Mouse (Mus musculus) liver, embryonic 16.5 days (tissue): ENCODE results near the gene Pdzd9. TPM values are rescaled to one million over a fixed set of nuclear protein-coding genes. Genes with fewer than 3 reads are reported as not detected.

Experiments used
- ATAC-seq: fragments of 200-750 bp; cut with Nextera tagmentation; 2 replicates; pipeline ENCODE4 v1.8.0; 2017; ENCODE audit warnings: low read depth, mild to moderate bottlenecking, moderate number of reproducible peaks, moderate library complexity
- H3K27ac ChIP-seq: fragments of 300-500 bp; sonication (generic); 2 replicates; pipeline ENCODE4 v1.5.1; 2014; ENCODE audit warnings: mild to moderate bottlenecking, low read length
- H3K27me3 ChIP-seq: fragments of 300-500 bp; sonication (generic); 2 replicates; pipeline ENCODE4 v1.6.1; 2014; ENCODE audit warnings: low read depth, low read length, mixed read lengths; ENCODE audit not compliant: control insufficient read depth, insufficient read depth
- H3K36me3 ChIP-seq: fragments of 300-500 bp; sonication (generic); 2 replicates; pipeline ENCODE4 v1.6.1; 2014; ENCODE audit warnings: mild to moderate bottlenecking; ENCODE audit not compliant: control insufficient read depth, insufficient read depth
- H3K4me1 ChIP-seq: fragments of 300-500 bp; sonication (generic); 2 replicates; pipeline ENCODE4 v1.6.1; 2014; ENCODE audit warnings: low read depth, low read length, mixed read lengths; ENCODE audit not compliant: control insufficient read depth
- H3K4me2 ChIP-seq: fragments of 300-500 bp; sonication (generic); 2 replicates; pipeline ENCODE4 v1.6.1; 2014; ENCODE audit warnings: low read depth, low read length, mixed read lengths
- H3K4me3 ChIP-seq: fragments of 300-500 bp; sonication (generic); 2 replicates; pipeline ENCODE4 v1.5.1; 2014; ENCODE audit warnings: low read depth, mild to moderate bottlenecking, low read length
- H3K9ac ChIP-seq: fragments of 300-500 bp; sonication (generic); 2 replicates; pipeline ENCODE4 v1.6.1; 2014; ENCODE audit warnings: low read depth, low read length
- H3K9me3 ChIP-seq: fragments of 300-500 bp; sonication (generic); replicated peaks from 2 replicates; pipeline ENCODE4 v1.6.1; 2016; ENCODE audit warnings: low read length; ENCODE audit not compliant: control insufficient read depth
- WGBS: fragments of 180-500 bp; shearing (Covaris S2); extraction: QIAGEN DNeasy Blood & Tissue Kit; methylation state at CpG from one replicate; pipeline ENCODE4 v1.1.7; 2014; ENCODE audit not compliant: insufficient replicate concordance; 5-methylcytosine and 5-hydroxymethylcytosine counted together
- polyA plus RNA-seq: library from polyadenylated mRNA; unstranded; fragments of >200 nt; fragmentation: Nextera tagmentation; extraction: Ambion mirVana; gene quantifications from 2 replicates; pipeline ENCODE4 v1.2.1, GENCODE M21; 2015

The Pdzd9 gene
- polyA plus RNA-seq, 1 experiment from 2014 or later: 0.13 TPM

GRCm38 (mm10) chr7:120671271-120671670, 1.1 kb upstream of the Pdzd9 start:
- 49% methylated on average over 2 of the region's 2 CpGs for WGBS
- Histone ChIP-seq H3K27me3 (no peaks in the 10 kb centered on the region; the same call in 1 of the 2 replicates), H3K27ac (no peak overlapping the region), H3K4me2 (no peak overlapping the region), H3K4me3 (no peak overlapping the region), H3K36me3 (no peaks in the 10 kb centered on the region), H3K9ac (no peak overlapping the region), H3K4me1 (no peaks in the 10 kb centered on the region), H3K9me3 (no peaks in the 10 kb centered on the region)
- ATAC-seq: no peak

DNA sequence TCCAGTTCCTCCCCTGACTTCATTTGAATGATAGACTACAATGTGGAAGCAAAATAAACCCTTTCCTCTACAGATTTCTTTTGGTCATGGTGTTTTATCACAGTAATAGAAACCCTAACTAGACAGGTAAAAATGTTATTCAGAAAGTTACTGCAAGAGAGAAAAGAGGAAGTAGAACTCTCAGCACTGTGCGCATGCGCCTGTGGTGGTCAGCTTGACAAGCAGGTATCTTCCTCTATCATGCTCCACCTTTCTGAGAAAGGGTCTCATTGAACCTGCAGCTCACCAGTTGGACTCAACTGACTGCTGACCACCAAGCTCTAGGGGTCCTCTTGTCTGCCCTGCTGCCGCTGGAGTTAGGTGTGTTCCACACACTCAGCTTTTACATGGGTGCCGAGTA, 8.1 kb downstream of the Pdzd9 start:
- H3K27me3 ChIP-seq: no peaks in the 10 kb centered on the region

GRCm38 (mm10) chr7:120647849-120648248, 22.3 kb downstream of the Pdzd9 start:
- ATAC-seq: no peak
- Histone ChIP-seq H3K36me3 (peaks cover 41% of the 10 kb centered on the region), H3K9me3 (no peaks in the 10 kb centered on the region), H3K27ac (no peak overlapping the region), H3K27me3 (no peaks in the 10 kb centered on the region), H3K9ac (no peak overlapping the region), H3K4me1 (no peaks in the 10 kb centered on the region), H3K4me3 (no peak overlapping the region), H3K4me2 (no peak overlapping the region)
- 67% methylated on average over 2 of the region's 2 CpGs for WGBS

More for the DNA sequence above, 8.1 kb downstream of the Pdzd9 start:
- Histone ChIP-seq H3K27ac (no peak overlapping the region), H3K4me2 (no peak overlapping the region), H3K4me3 (no peak overlapping the region), H3K4me1 (no peaks in the 10 kb centered on the region), H3K36me3 (peaks cover 20% of the 10 kb centered on the region), H3K9me3 (no peaks in the 10 kb centered on the region), H3K9ac (no peak overlapping the region)
- no peak for ATAC-seq
- 60% methylated on average over 4 of the region's 4 CpGs for WGBS

DNA sequence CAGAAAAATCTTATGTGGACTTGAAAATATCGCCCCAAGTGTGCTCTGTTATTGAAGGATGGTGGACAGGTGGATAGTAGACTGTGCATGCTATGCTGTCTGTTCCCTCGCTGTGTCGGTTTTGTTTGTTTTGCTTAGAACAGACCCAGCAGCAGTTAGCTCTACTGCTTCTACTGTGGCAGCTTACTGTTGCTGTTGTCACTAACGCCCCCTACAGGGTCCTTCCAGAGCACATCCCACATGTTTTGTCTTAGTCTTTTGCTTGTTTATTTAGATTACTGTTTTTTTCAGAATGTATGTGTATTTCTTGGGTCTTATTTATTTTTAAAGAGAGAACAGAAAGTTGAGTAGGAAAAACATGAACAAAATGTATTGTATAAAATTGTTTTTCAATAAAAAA, 26.9 kb downstream of the Pdzd9 start:
- WGBS: 79% methylated on average over 4 of the region's 4 CpGs
- H3K4me3 ChIP-seq: no peak overlapping the region
- H3K4me2 ChIP-seq: no peak overlapping the region
- H3K36me3 ChIP-seq: peaks cover 38% of the 10 kb centered on the region
- no peaks in the 10 kb centered on the region for H3K4me1 ChIP-seq
- no peak overlapping the region for H3K27ac ChIP-seq
- H3K9ac ChIP-seq: no peak overlapping the region
- H3K27me3 ChIP-seq: no peaks in the 10 kb centered on the region
- H3K9me3 ChIP-seq: no peaks in the 10 kb centered on the region
- ATAC-seq: no peak

DNA sequence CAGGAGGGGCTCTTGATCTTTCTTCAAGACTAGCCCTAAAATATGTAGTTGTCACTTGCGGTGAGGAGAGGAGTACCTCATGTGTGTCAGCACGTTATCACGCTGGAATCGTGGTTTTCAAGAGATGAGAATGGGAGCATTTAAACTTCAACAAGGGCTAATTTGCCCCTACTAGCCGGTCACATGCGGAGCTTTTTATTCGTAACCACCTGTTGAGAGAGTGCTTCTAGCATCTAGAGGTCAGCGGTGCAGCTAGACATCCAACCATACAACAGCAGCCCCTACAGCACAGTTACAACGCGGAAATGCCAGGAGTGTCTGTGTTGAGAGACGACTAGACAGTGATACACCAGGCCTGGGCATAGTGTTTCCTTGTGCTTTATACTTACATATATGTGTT, 34.3 kb downstream of the Pdzd9 start:
- no peaks in the 10 kb centered on the region for H3K27me3 ChIP-seq
- WGBS: under 1% methylated on average over 11 of the region's 11 CpGs
- ATAC-seq: no peak

GRCm38 (mm10) chr7:120635362-120635781, 34.8 kb downstream of the Pdzd9 start:
- H3K36me3 ChIP-seq: peaks cover 13% of the 10 kb centered on the region
- peak overlapping the region; percentile 96 for H3K9ac ChIP-seq
- peak; percentile 66 for ATAC-seq

More for the DNA sequence above, 34.3 kb downstream of the Pdzd9 start:
- peaks cover 15% of the 10 kb centered on the region for H3K36me3 ChIP-seq
- peak overlapping the region; percentile 87 for H3K27ac ChIP-seq
- peak overlapping the region; percentile 87 for H3K4me2 ChIP-seq
- no peaks in the 10 kb centered on the region for H3K9me3 ChIP-seq
- H3K4me3 ChIP-seq: peak overlapping the region; percentile 100
- peaks cover 12% of the 10 kb centered on the region for H3K4me1 ChIP-seq
- H3K9ac ChIP-seq: peak overlapping the region; percentile 96

DNA sequence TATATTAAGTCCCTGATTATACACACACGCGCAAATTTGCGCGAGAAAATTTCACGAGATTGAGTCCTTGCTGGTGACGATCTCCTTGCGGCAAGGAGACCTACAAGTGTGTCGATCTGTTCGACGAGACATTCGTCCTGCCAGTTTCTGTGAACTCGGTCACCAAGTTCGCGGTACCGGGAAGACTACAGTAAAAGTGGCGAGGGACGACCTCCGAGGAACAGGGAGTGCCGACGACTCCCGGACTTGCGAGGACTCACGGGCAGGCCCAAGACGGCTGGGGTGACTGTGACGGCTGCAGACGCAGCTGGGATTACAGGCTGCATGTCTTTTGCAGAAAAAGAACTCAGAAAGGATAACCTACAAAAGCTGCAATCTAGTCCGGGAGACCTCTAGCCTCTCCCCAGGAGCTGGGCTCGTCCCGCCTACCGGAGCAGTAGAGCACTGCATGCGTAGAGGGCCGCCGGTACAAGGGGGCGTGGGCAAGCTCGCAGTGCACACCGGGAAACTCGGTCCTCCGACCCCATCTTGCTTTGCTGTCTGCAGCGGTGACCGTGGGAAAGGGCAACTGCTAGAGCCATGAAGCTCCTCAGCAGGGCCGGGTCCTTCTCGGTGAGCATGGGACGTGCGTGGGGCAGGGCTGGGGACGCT, 35.3 kb downstream of the Pdzd9 start, which contains the start of gene Uqcrc2:
TSS of gene Uqcrc2 (plus strand) at position 466 of the 651 bp plus-strand sequence.
- peaks cover 12% of the 10 kb centered on the region for H3K4me1 ChIP-seq
- peak within 1 kb of the TSS; percentile 100 for H3K4me3 ChIP-seq
- no peaks in the 10 kb centered on the region for H3K27me3 ChIP-seq
- H3K36me3 ChIP-seq: peaks cover 10% of the 10 kb centered on the region
- peak; percentile 99 for ATAC-seq
- peak within 1 kb of the TSS; percentile 87 for H3K4me2 ChIP-seq
- H3K9me3 ChIP-seq: no peaks in the 10 kb centered on the region
- peak within 1 kb of the TSS; percentile 96 for H3K9ac ChIP-seq
- WGBS: under 1% methylated on average over 45 of the region's 45 CpGs
- H3K27ac ChIP-seq: peak within 1 kb of the TSS; percentile 87

More at GRCm38 (mm10) chr7:120635362-120635781, 34.8 kb downstream of the Pdzd9 start:
- WGBS: under 1% methylated on average over 32 of the region's 32 CpGs
- Histone ChIP-seq H3K4me2 (peak overlapping the region; percentile 87), H3K27me3 (no peaks in the 10 kb centered on the region), H3K9me3 (no peaks in the 10 kb centered on the region), H3K4me1 (peaks cover 12% of the 10 kb centered on the region), H3K27ac (peak overlapping the region; percentile 87), H3K4me3 (peak overlapping the region; percentile 100)

DNA sequence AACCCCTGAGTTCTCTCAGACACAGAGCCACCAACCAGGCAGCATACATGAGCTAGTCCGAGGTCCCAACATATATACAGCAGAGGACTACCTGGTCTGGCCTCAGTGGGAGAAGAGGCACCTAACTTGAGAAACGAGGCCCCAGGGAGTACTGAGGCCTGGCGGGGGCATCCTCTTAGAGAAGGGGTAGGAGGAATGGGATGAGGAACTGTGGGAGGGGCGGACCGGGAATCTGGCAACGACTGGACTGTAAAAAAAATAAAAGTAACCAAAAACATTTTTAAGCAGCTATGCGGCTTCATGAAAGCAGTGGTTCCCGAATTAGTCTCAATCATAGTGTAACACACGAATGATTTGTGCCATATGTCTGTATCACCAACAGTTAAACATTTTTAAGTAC, 35.8 kb downstream of the Pdzd9 start:
- no peaks in the 10 kb centered on the region for H3K27me3 ChIP-seq
- 12% methylated on average over 9 of the region's 9 CpGs for WGBS
- peak overlapping the region; percentile 96 for H3K9ac ChIP-seq
- H3K4me3 ChIP-seq: peak overlapping the region; percentile 100
- peaks cover 12% of the 10 kb centered on the region for H3K4me1 ChIP-seq
- H3K36me3 ChIP-seq: peaks cover 5% of the 10 kb centered on the region
- no peak overlapping the region; the same call in 1 of the 2 replicates for H3K27ac ChIP-seq
- H3K9me3 ChIP-seq: no peaks in the 10 kb centered on the region
- H3K4me2 ChIP-seq: peak overlapping the region; percentile 87
- ATAC-seq: no peak

GRCm38 (mm10) chr7:120632518-120632917, 37.6 kb downstream of the Pdzd9 start:
- WGBS: 65% methylated on average over 1 of the region's 1 CpGs

More at GRCm38 (mm10) chr7:120632518-120632917, 37.6 kb downstream of the Pdzd9 start:
- peaks cover 12% of the 10 kb centered on the region for H3K4me1 ChIP-seq
- H3K9ac ChIP-seq: no peak overlapping the region
- no peak overlapping the region for H3K4me3 ChIP-seq
- no peaks in the 10 kb centered on the region; the same call in 1 of the 2 replicates for H3K36me3 ChIP-seq
- no peak for ATAC-seq
- H3K27ac ChIP-seq: no peak overlapping the region
- no peak overlapping the region for H3K4me2 ChIP-seq
- no peaks in the 10 kb centered on the region for H3K27me3 ChIP-seq
- H3K9me3 ChIP-seq: no peaks in the 10 kb centered on the region
